Mouse (Mus musculus) fibroblast of lung, adult 2 months (primary cell): ENCODE data around the gene Atg14.
"Not testable (repeated sequence)": the region's sequence is repeated elsewhere in the genome, so short reads cannot be mapped to it uniquely, and the experiment has no call there.

Experiments used
- DNase-seq: peaks from one replicate; pipeline ENCODE4 v3.0.0-alpha.2; 2011; ENCODE audit warnings: low read depth

Gene Atg14

DNA sequence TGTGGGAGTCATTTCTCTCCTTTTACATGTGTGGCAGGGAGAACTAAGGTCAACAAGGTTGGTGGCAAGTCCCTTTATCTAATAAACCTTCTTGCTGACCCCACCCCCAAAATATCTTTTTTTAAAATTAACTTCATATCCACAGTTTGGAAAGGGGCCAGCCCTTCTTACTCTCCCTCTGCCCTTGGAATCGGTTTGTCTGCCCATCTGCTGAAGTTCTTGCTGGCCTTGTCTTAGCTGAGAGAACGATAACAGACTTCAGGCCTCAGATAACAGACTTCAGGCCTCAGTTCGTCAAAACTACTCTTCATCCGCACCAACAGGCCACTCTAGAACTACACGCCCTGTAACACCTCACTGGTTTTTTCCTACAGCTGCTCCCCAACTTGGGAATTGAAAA, 26.2 kb downstream of the Atg14 start:
- no peak for DNase-seq

- no peak for DNase-seq
These were observed 28.2 kb downstream of the Atg14 start for GRCm38 (mm10) chr14:47542283-47542682.

DNA sequence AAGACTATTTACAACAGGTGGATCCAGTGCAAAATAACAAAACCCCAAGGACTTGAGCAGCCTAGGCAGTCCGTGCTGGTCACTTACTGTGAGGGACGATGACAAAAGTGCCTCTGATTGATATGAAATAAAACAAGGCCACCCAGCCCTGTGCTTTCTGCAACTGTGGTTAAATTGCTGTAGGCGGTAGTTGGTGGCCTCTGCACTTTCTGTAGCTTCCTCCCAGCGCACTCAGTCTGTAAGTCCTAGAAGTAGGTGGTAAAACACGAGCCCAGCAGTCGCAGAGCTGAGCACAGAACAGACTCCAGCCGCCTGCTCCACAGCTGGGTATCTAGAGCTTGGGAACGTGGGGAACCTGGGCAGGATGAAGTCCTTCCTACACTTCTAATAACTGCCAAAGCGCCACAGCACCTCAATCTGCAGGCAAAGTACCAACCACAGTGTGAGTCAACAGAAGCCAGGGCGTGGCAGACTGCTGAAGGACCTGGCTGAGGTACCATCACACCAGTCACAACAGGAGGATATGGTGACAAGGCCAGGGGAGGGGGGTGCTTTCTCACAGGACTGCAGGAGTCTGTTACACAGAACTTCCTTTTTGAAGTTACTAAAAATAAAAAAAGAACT, 29.0 kb downstream of the Atg14 start:
- no peak for DNase-seq

- no peak for DNase-seq
These were observed 35.4 kb downstream of the Atg14 start for GRCm38 (mm10) chr14:47535096-47535495.

- DNase-seq = no peak
These were observed 36.3 kb downstream of the Atg14 start for GRCm38 (mm10) chr14:47534176-47534525.

GRCm38 (mm10) chr14:47533365-47534175, 36.9 kb downstream of the Atg14 start:
- peak; percentile 89 for DNase-seq

- peak; percentile 55 for DNase-seq
These were observed 38.0 kb downstream of the Atg14 start for GRCm38 (mm10) chr14:47532496-47532895.

- not testable (repeated sequence) for DNase-seq
These were observed 40.9 kb downstream of the Atg14 start for GRCm38 (mm10) chr14:47529592-47529991.

DNA sequence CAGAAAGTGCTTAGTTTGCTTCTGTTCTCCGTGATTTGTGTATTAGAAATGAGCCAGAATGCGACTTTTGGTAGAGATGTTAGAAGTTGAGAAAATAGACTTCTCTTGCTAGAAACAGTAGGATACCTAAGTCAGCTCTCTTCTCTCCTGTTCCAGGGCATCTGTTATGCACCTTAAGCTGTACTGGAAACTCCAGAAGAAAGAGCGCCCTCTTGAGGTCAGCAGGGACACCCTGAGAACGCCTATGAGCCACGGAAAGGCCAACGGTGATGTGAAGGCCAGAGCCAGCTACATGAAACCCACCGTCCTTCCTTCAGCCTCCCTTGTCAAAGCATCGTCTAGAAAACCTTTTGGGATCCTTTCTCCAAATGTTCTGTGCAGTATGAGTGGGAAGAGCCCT, 41.4 kb downstream of the Atg14 start:
- peak; percentile 22 for DNase-seq

DNA sequence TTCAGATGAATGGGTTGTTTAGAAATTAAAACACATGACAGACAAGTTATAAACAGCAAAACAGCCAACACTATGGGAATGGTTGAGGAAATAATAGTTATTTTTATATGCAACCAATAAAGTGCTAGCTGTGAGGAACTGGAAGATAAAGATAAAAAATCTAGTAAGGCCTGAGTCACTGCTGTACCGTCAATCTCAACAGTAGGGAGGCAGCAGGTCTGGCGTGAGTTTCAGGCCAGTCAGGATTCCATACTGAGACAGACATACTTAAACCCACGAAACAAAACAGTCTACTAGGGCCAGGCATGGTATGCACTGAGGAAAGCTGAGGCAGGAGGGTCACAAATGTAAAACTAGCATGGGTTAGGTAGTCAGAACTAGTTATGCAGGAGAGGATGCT, 42.2 kb downstream of the Atg14 start:
- DNase-seq = no peak

DNA sequence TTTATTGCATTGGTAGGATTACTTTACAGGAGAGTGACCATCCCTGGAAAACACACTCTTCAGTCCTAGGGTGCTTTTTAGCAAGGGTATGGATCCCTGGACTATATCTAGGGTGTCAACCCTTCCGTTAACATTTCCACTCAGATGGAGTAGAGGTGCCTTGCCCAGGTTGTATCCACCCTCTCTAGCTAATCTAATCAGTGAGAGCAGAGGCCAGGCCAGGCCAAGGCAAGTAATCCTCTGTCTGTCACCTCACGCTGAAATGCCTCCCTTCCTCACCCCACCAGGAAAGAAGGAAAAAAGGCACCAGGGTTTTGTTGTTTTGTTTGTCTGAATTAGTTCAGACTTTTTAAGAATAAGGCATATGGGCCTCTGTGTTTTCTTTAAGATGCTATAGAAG, 42.6 kb downstream of the Atg14 start:
- DNase-seq = no peak

GRCm38 (mm10) chr14:47525861-47526260, 44.6 kb downstream of the Atg14 start:
- no peak for DNase-seq

DNA sequence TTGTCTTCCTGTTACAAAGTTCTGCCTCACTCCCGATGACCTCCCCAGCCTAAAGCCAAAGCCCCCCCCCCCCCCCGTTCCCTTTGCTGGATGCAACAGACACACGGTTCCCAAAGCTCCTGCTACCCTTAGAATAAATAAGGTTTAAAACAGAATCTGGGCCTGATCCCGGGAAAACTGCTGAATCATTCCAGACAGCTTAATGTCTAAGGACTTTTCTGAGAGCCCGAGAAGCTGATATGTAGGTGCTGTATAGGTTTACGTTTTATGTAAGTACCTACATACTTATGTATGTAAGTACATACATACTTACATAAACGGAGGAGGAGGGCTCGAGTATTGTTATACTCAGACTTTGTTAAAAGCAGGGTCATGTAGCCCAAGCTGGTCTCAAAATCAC, 45.1 kb downstream of the Atg14 start:
- DNase-seq = no peak

- no peak for DNase-seq
These were observed 48.1 kb downstream of the Atg14 start for GRCm38 (mm10) chr14:47522301-47522700.

DNA sequence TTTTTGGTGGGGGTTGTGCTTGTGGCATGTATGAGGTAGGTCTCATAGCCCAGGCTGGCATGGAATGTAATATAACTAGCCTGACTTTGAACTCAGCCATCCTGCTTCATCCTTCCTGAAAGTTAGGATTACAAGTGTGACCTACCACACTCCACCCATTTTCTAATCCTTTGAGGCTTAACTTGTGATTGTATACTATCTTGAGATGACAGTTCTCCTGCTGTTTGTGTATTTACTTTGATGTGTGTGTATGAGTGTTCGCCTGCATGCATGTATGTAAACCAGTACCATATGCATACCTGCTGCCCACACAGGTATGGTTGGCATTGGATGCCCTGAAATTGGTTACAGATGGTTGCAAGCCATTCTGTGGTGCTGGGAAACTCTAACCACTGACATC, 48.8 kb downstream of the Atg14 start:
- no peak for DNase-seq

DNA sequence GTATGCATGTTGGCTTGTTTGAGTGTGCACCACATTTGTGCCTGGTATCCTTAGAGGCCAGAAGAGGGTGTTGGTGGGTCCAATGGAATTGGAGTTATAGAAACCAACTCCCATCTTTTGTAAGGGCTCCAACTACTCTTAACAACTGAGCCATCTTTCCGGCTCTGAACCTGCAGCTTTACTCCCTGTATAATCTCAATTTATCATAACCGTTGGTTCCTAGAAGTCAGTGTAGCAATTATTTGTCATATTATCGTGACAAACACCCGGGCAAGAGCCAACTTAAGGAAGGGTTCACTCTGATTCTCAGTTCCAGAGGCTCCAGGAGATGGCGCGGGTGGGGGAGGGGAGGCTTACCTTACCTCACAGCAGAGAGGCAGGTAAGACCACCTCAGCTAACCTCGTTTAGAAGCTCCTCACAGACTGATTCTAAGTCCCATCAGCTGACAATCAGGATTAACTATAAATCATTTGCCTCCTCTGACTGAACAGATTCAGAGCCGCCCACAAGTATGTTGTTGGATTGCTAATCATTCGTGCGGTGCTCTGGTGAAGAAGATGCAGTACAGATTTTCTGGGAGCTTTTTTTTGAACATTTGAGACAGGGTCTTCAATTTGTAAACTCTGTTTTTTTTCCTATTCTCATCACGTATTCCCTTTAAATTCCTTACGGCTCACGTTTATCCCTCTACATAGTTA, 49.5 kb downstream of the Atg14 start:
- no peak for DNase-seq

DNA sequence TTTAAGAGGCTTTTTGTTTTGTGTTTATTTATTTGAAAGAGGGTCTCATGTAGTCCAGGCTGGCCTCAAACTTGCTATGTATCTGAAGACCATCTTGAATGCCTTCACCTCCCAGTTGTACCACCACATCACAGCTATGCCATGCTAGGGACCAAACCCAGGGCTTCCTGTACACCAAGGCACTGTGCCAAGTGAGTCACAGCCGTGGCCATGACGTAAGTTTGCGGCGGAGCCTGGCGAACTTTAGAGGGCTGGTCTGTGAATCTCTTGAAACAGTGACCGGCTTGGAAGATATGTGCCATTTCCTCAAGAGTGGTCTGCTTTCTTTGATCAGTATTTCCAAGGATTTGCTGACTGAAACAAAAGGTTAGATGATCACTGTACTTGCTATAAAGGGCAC, 51.8 kb downstream of the Atg14 start:
- DNase-seq = peak; percentile 51

DNA sequence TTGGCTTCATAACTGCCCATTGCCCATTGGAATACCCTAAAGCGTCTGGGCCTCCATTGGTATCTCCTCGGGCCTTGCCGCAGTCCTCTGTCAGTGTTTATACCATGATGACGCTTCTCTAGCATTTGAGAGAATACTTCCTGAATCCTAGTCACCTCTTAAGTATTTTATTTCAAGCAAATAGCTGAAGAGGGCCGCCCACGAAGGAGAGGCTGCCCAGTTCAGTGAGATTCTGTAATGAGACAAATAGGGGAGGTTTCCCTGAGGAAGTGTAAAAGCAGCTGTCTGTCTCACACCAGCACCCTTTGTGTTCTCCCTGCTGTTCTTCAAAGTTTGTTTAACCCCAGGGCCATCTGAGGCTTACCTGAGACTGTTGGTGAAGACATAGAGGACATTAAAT, 53.7 kb downstream of the Atg14 start:
- DNase-seq = no peak

DNA sequence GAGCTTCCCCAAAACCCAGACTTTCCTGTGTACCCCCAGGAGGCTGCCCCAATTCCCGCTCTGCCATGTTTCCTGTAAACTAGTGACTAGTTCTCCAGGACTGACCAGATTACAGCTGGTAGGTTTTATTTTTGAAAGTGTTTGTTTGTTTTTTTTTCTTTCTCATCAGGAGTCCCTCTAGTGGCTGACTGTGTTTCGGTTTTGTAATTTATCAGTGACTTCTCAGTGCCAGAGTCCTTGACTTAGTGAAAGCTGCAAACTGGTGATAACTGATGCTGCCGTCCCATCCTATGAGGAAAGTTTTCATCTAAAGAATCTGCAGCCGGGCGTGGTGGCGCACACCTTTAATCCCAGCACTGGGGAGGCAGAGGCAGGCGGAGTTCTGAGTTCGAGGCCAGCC, 54.8 kb downstream of the Atg14 start:
- DNase-seq = no peak

- DNase-seq = no peak
These were observed 55.5 kb downstream of the Atg14 start for GRCm38 (mm10) chr14:47514816-47515453.

GRCm38 (mm10) chr14:47513606-47514005, 56.8 kb downstream of the Atg14 start:
- no peak for DNase-seq

DNA sequence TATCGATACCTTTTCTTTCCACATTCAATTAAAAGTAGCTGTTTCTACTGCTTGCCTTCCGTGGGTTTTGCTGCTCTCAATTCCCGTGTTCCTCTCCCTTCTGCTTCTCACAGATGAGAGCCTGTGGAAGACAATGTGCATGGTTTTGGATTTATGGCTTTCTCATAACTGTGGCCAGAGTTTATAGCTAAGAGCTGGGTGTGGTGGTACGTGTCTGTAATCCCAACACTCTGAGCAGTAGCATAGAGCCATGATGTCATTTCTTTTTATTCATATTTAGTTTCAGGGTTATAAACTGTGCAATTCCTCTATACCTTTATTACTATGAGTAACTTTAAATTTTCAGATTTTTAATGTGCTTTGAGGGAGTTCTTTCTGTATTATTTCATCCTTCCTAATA, 60.2 kb downstream of the Atg14 start:
- DNase-seq = no peak

DNA sequence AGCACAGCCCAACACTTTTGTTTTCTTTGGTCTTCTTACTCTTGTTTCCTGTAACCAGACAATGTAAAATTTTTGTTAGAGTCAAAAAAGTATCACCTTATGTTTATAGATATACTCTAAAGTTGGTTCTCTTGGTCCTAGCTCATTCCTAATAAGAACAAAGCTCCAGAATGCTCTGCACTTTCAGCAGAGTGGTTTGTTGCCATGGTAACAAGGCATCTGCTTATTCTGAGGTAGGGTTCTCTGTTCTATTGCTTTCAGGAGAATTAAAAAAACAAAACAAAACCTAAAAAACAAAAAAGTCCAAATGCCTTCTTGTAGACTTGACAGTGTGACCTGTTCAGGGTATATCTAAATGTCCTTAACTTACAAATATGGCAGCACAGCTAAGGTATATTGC, 62.4 kb downstream of the Atg14 start:
- no peak for DNase-seq
